Mouse (Mus musculus) G1E (cell line): Measurements from ENCODE around the gene Aldh3b2.

ENCODE experiments used
- CTCF ChIP-seq: IDR thresholded peaks from 2 replicates; pipeline ENCODE4 v1.5.1; 2012; ENCODE audit warnings: low read depth, low read length, inconsistent platforms, mixed read lengths
- GATA1 ChIP-seq: IDR thresholded peaks from 2 replicates; pipeline ENCODE4 v1.6.1; 2012; ENCODE audit warnings: borderline replicate concordance, low read length, inconsistent platforms, mixed read lengths

DNA sequence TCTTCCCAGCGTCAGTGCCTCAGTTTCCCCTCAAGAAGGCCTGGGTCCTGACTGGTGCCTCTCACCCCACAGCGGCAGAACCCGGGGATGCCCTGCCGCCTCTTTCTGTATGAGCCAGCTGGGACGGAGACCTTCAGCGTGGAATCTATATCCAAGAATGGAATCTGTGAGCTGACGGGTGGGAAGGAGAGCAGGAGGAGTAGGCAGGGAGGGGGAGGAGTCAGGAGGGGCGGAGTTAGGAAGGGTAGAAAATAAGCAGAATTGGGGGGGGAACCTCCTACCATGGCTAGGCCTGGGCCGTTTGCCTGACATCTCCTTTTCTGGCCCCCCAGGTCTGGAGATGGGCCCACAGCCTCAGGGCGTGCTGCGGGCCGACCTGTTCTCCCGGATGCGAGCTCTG, 15.9 kb downstream of the Aldh3b2 start:
- no peak for TF ChIP-seq CTCF
- no peak for TF ChIP-seq GATA1
